46 mouse cellular contexts compared by ENCODE assay signal in the genomic region with DNA sequence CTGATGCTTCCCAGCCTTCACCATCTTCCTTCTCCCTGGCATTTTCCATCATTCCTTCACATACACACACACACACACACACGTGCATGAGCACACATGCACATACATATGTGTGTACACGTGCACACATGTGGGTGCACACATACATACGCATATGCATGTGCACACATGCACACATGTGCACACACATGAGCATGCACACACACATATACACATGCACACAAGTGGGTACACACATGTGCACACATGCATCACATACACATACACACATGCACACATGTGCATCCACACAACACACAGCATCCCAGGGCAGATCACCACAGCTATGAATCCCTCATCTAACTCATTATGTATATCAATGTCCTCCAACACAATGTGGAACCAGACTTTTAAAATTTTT. TPM values are rescaled to one million over a fixed set of nuclear protein-coding genes. Genes with fewer than 3 reads are reported as not detected.
"Had no signal": no experiment of that assay in that cellular context is flagged by ENCODE, and none has a peak within 500 bp of the region (broad histone marks: within the 10 kb centered on the region; RNA-seq: fewer than 3 reads in every experiment).

No protein-coding gene starts in this region.

- H3K4me3 ChIP-seq: left cerebral cortex, adult 2 months; limb, embryonic 10.5 days; limb, embryonic 12.5 days; limb, embryonic 13.5 days; limb, embryonic 15.5 days; liver, embryonic 12.5 days; liver, embryonic 13.5 days; liver, embryonic 15.5 days; lung, embryonic 15.5 days; midbrain, embryonic 10.5 days; midbrain, embryonic 12.5 days; midbrain, embryonic 13.5 days; midbrain, embryonic 15.5 days; neural tube, embryonic 12.5 days; neural tube, embryonic 13.5 days had no signal

- H3K9ac ChIP-seq: limb, embryonic 12.5 days; limb, embryonic 13.5 days; limb, embryonic 15.5 days; liver, embryonic 12.5 days; liver, embryonic 13.5 days; liver, embryonic 14.5 days; liver, embryonic 15.5 days; liver, postnatal 0 days; lung, embryonic 14.5 days; lung, embryonic 15.5 days; midbrain, embryonic 12.5 days; midbrain, embryonic 13.5 days; midbrain, embryonic 15.5 days; neural tube, embryonic 12.5 days; neural tube, embryonic 13.5 days had no signal

- H3K4me1 ChIP-seq: liver, embryonic 12.5 days; liver, embryonic 13.5 days; liver, embryonic 15.5 days; midbrain, embryonic 13.5 days; neural tube, embryonic 12.5 days had no signal

- H3K27ac ChIP-seq: left cerebral cortex, adult 2 months; limb, embryonic 10.5 days; limb, embryonic 12.5 days; limb, embryonic 13.5 days; limb, embryonic 15.5 days; liver, embryonic 12.5 days; liver, embryonic 13.5 days; liver, embryonic 14.5 days; liver, embryonic 15.5 days; lung, embryonic 15.5 days; macrophage; midbrain, embryonic 10.5 days; midbrain, embryonic 12.5 days; midbrain, embryonic 13.5 days; midbrain, embryonic 15.5 days; neural tube, embryonic 12.5 days; neural tube, embryonic 13.5 days had no signal

- H3K4me2 ChIP-seq: limb, embryonic 12.5 days; limb, embryonic 13.5 days; limb, embryonic 15.5 days; liver, embryonic 11.5 days; liver, embryonic 12.5 days; liver, embryonic 13.5 days; liver, embryonic 15.5 days; lung, embryonic 14.5 days; lung, embryonic 15.5 days; midbrain, embryonic 11.5 days; midbrain, embryonic 12.5 days; midbrain, embryonic 13.5 days; midbrain, embryonic 15.5 days; neural tube, embryonic 12.5 days; neural tube, embryonic 13.5 days had no signal

- ATAC-seq: liver, embryonic 12.5 days; liver, postnatal 0 days; lung, postnatal 0 days; midbrain, embryonic 13.5 days; midbrain, embryonic 15.5 days; midbrain, embryonic 16.5 days had no signal

- H3K9me3 ChIP-seq: limb, embryonic 10.5 days; limb, embryonic 12.5 days; limb, embryonic 13.5 days; limb, embryonic 15.5 days; liver, embryonic 12.5 days; liver, embryonic 13.5 days; liver, embryonic 15.5 days; lung, embryonic 15.5 days; midbrain, embryonic 10.5 days; midbrain, embryonic 12.5 days; midbrain, embryonic 13.5 days; midbrain, embryonic 15.5 days; neural tube, embryonic 12.5 days; neural tube, embryonic 13.5 days had no signal

- H3K27me3 ChIP-seq: limb, embryonic 13.5 days; limb, embryonic 15.5 days; liver, embryonic 13.5 days; liver, embryonic 15.5 days; lung, embryonic 15.5 days; midbrain, embryonic 12.5 days; midbrain, embryonic 13.5 days; midbrain, embryonic 15.5 days; neural tube, embryonic 12.5 days; neural tube, embryonic 13.5 days had no signal

- DNase-seq: left cerebral cortex, postnatal 4 days; liver; liver, embryonic 13.5 days; liver, postnatal 0 days; lung, adult 18-20 months; lung, adult 2 months; lung, embryonic 14.5 days; lung, postnatal 10 days; lung, postnatal 14 days; lung, postnatal 36 days; lung, postnatal 4 days; midbrain, embryonic 14.5 days had no signal

- H3K36me3 ChIP-seq: limb, embryonic 10.5 days; limb, embryonic 12.5 days; limb, embryonic 13.5 days; limb, embryonic 15.5 days; liver, embryonic 12.5 days; liver, embryonic 13.5 days; liver, embryonic 15.5 days; lung, embryonic 15.5 days; midbrain, embryonic 10.5 days; midbrain, embryonic 12.5 days; midbrain, embryonic 13.5 days; midbrain, embryonic 15.5 days; neural tube, embryonic 12.5 days; neural tube, embryonic 13.5 days had no signal

RNA-seq across cellular contexts. Expression of gene Lrrc10, which starts 14.0 kb away (rescaled TPM):
- total RNA-seq: left cerebral cortex, adult 2 months; left cerebral cortex, postnatal 14 days; left cerebral cortex, postnatal 25 days; left cerebral cortex, postnatal 36 days; left cerebral cortex, postnatal 4 days; liver, adult 2 months; megakaryocyte progenitor cell, adult 5-6 weeks; megakaryocyte-erythroid progenitor cell, adult 5-6 weeks; midbrain, postnatal 0 days; monocyte, adult 5-6 weeks had no signal
- polyA plus RNA-seq: limb, embryonic 10.5 days; limb, embryonic 13.5 days; limb, embryonic 15.5 days; liver, adult 2 months; liver, embryonic 12.5 days; liver, embryonic 13.5 days; liver, embryonic 14.5 days; liver, embryonic 15.5 days; liver, embryonic 16.5 days; liver, postnatal 0 days; macrophage; midbrain, embryonic 11.5 days; midbrain, embryonic 12.5 days; midbrain, embryonic 13.5 days; midbrain, embryonic 14.5 days; midbrain, embryonic 15.5 days; midbrain, embryonic 16.5 days; midbrain, postnatal 0 days; neural tube, embryonic 12.5 days; neural tube, embryonic 13.5 days had no signal

RNA-seq across cellular contexts. Expression of gene Best3, which starts 45.0 kb away (rescaled TPM):
- total RNA-seq: liver, adult 2 months; megakaryocyte progenitor cell, adult 5-6 weeks; megakaryocyte-erythroid progenitor cell, adult 5-6 weeks; monocyte, adult 5-6 weeks had no signal
- polyA plus RNA-seq: liver, adult 2 months; liver, embryonic 11.5 days; liver, embryonic 12.5 days; liver, embryonic 14.5 days; liver, postnatal 0 days; midbrain, embryonic 11.5 days; neural tube, embryonic 13.5 days had no signal

RNA-seq across cellular contexts. Expression of gene Gm10271, which starts 58.8 kb away (rescaled TPM):
- total RNA-seq: left cerebral cortex, adult 2 months; left cerebral cortex, adult 8-10 months; left cerebral cortex, postnatal 10 days; left cerebral cortex, postnatal 14 days; left cerebral cortex, postnatal 25 days; left cerebral cortex, postnatal 36 days; left cerebral cortex, postnatal 4 days; liver, adult 2 months; megakaryocyte progenitor cell, adult 5-6 weeks; megakaryocyte-erythroid progenitor cell, adult 5-6 weeks; midbrain, postnatal 0 days; monocyte, adult 5-6 weeks had no signal
- polyA plus RNA-seq: limb, embryonic 10.5 days; limb, embryonic 11.5 days; limb, embryonic 12.5 days; limb, embryonic 13.5 days; limb, embryonic 14.5 days; limb, embryonic 15.5 days; liver, adult 2 months; liver, embryonic 11.5 days; liver, embryonic 12.5 days; liver, embryonic 13.5 days; liver, embryonic 14.5 days; liver, embryonic 15.5 days; liver, embryonic 16.5 days; liver, postnatal 0 days; lung, adult 2 months; lung, embryonic 14.5 days; lung, embryonic 15.5 days; lung, embryonic 16.5 days; lung, postnatal 0 days; macrophage; midbrain, embryonic 10.5 days; midbrain, embryonic 11.5 days; midbrain, embryonic 12.5 days; midbrain, embryonic 13.5 days; midbrain, embryonic 14.5 days; midbrain, embryonic 15.5 days; midbrain, embryonic 16.5 days; midbrain, postnatal 0 days; neural tube, embryonic 12.5 days; neural tube, embryonic 13.5 days had no signal
